18 mouse cellular contexts compared by ENCODE assay signal in the genomic region with DNA sequence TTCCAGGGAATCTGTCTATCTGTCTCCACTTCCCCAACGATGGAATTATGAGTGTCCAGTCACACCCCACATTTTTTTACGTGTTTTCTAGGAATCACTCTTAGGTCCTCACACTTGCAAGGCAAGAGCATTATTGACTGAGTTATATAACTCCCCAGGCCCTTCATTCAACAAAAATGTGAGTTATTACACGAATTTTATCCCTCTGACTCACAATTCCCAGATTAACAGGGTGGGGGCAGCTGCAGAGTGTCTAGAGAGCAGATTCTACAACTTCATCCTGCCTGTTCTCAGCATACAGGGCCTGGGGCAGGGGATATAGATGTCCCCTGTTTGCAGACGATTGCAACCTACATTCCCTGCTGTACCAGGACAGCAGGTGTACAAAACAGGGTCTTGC.
"Had no signal": no experiment of that assay in that cellular context is flagged by ENCODE, and none has a peak within 500 bp of the region (broad histone marks: within the 10 kb centered on the region; RNA-seq: fewer than 3 reads in every experiment).

No protein-coding gene starts in this region.

- H3K4me1 ChIP-seq: neural tube, embryonic 15.5 days had no signal

- DNase-seq: lung, adult 2 months; lung, postnatal 14 days; lung, postnatal 36 days; retina, postnatal 1 day; right cerebral cortex, adult 18-20 months; right cerebral cortex, postnatal 25 days; right cerebral cortex, postnatal 4 days; spleen, adult 18-20 months; thymus, adult 18-20 months; thymus, postnatal 14 days; thymus, postnatal 36 days had no signal

- H3K4me3 ChIP-seq: lung, embryonic 15.5 days; megakaryocyte, embryonic 14.5 days; midbrain, embryonic 13.5 days; midbrain, embryonic 15.5 days; neural tube, embryonic 13.5 days; neural tube, embryonic 15.5 days had no signal

- H3K27ac ChIP-seq: lung, embryonic 15.5 days; macrophage; midbrain, embryonic 13.5 days; midbrain, embryonic 15.5 days; neural tube, embryonic 13.5 days; neural tube, embryonic 15.5 days had no signal
